Mouse (Mus musculus) kidney, adult 8-10 months (tissue): ENCODE measurements at regions not wholly inside any gene's neighbourhood (a gene's known extent, or its start where the extent isn't known, plus 50 kb on each side); places are given as distances from the start of the nearest gene placed in this dataset.

Source experiments
- DNase-seq, 2 experiments: peaks; one replicate each; pipeline ENCODE4 v3.0.0; 2022

DNA sequence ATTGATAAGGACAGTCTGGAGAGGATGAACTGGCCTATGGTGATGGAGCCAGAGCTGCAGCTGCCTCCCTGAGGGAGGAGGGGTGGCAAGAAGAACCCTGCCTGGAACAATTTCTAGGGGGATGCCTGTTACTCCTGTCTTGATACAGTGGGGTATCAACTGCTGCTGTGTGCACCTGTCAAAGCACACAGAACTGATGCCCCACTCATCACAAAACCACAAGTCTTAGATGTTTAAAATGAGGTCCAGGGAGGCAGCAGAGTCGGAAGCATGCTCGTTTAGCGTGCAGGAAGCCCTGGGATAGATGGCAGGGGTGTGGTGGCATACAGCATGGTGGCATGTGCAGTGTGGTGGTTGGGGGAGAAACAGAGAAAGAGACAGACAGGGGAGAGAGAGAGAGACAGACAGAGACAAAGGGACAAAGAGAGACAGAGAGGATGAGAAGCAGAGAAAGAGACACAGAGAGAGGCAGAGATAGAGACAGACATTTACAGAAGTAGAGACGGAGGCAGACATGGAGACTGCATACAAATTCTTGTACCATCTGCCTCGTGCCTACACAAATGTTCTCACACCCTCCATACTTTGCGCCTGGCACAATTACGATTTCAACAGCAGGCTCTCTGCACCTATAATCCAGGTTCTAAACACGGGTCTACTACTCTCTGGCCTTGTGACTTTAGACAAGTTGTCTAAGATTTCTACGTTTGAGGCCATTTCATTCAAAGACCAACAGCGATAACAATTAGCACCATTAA, 242.6 kb downstream of the Cbln4 start:
- no peak for DNase-seq

DNA sequence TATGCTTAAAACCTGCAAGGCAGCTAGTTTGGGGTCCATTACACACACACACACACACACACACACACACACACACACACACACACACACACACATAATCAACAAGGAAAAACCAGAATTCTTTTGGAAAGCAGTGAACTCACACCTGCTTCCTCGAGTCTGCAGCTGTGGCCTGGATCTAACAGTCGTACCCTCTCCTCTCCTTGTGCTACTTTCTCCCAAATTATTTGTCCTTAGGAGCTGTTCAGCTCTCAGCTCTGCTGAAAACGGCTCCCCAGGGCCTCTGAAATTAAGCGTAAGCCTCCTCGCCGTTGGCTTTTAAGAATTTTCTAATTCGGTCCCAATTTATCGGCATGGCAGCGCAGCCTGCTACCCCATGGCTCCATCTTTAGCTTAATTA, 243.9 kb downstream of the Cbln4 start:
- no peak for DNase-seq

DNA sequence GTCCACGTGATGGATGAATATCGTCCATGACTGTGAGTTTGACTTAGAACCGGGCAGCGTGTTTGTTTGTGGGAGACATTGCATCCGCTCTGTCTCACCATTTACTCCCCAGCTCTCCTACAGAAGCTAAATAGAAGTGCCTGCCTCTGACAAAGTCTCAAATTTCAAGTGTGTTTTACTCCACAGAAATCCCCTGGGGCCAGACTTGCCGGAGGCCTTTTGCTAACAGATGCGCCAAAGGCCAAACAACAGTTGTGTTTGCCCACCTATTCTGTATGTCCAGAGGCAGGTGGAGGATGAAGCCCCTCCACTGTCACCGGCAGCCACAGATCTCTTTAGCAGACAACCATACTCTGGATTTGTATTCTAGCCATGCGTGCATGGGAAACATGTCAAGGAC, 252.6 kb downstream of the Cbln4 start:
- DNase-seq, result no peak

DNA sequence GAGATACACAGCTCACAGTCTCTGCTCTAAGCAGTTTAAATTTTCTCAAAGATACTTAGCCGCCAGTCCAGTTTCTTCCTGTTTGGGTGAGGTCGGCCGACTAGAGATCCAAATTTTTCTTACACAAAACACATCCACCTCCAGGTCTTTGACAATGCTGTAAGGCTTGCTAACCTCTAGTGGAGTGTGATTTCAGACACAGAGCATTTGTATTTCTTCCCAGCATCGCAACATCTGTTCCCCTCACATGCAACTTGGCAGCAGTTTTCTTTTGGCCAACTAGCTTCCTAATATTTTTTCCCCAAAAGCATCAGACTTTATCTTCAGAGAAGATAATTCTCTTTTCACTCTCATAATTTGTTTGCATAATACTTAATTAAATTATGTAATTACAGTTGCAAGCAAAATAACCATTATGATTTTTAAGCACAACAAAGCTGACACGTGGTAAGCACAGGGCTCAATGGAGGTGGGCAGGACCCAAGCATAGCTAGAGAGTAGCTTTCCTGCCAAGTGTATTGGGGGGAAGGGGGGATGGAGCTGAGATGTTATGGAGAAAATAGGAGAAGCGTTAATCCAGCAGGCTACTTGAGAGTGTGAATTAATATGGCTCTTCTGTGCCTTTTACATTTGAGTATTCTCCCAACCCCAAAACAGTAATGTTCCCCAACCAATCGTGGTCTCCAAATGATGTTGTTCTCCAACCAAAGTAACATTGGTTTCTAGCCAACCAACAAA, 276.9 kb downstream of the Cbln4 start:
- no peak for DNase-seq

DNA sequence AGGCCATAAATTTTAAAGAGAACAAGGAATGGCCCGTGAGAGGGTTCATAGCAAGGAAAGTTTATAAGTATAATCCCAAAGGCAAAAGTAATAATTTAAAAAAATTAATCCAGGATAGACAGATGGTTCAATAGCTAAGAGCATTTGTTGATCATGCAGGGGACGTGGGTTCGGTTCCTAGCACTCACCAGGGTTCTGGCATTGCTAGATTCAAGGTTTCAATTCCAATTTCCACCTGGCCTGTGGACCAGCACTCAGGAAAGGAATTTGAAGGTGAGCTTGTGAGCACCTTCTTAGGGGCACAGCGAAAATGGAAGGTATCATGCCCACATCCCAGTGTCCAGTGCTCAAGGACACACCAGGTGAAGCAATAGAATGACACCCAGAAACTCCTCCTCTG, 278.2 kb downstream of the Cbln4 start:
- DNase-seq, result no peak

DNA sequence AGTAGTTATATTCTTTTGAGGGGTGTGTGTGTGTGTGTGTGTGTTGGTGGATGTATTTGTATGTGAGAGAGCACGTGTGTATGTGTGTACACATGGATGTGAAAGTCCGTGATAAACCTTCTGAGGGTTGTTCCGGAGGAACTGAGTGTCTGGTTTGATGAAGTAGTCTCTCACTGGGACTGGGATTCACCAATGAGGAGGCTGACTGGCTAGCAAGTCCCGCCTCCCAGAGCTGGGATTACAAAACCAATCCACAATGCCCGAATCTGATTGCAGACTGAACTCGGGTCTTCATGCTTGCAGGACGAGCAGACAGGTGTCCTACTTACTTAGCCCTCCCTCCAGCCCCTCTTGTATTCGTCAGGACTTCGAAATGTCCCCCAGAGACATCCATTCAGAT, 289.8 kb downstream of the Cbln4 start:
- DNase-seq, result no peak

DNA sequence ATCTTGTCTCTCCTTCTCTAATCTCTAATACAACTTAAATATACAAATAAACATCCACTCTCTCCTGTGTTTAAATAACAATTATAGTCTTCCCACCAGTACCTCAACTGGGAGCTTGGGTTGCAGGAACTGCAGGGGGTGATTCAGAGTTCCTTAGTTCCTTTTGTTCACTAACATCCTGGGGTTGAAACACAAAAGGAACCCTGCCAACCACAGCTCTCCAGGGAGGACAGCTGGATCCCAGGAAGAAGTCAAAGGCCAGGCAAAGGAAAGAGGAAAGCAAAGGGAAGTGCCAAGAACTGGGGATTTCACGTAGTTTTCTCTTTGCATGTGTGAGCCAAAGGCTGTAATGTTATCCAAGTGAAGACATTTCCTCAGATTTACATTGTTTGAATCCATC, 296.1 kb downstream of the Cbln4 start:
- DNase-seq, result no peak

DNA sequence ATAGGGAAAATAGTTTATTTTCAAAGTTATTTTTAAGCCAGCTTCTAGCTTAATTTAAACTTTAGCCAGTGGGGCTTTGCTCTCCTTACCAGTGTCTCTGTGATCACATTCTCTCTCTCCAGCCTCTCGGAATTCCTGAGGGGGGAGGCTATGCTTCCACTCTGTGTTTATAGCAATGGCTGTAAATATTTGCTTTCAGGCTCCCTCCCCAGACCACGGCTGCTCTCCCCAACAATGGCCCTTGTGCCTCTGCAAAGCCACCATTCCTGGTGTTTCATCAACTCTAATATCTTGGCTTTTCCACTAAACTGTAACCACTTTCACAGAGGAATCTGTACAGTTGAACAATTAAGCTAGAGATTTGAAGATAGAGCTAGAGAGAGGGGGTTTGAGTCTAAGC, 300.2 kb downstream of the Cbln4 start:
- no peak for DNase-seq

DNA sequence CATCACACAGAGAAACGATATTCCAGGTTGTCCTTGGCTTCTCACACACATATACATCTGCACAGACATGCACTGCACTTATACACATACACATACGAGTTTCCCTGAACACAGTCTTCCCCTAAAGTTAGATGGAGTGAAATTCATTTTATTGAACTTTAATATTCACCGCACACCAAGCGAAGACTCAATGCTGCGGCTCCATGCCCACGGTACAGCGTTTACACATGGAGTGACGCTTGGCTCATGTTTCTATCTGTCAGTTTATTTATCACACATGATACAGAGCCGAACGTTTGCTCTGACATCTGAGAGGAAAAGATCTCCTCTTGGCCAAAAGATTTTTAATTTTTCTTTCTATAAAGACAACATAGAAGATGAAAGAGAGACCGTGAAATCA, 300.6 kb downstream of the Cbln4 start:
- no peak for DNase-seq

DNA sequence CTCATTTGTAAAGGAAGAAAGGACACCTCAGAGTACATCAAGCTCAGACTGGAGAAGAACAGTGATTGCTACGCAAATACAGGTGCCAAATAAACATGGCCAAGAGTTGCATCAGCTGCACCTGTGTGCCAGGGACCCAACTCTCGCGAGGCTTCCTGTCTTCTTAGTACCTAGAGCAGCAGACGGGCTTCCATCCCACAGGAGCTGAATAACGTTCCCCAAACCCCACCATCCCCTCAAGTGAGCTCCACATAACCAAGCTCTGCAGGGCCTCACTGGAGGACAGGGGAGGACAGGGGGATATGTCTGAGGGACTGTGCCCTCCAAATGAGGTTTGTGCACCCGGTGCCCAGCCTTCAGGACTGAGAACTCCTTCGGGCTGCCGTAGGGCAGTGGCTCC, 305.5 kb downstream of the Cbln4 start:
- DNase-seq, result no peak

DNA sequence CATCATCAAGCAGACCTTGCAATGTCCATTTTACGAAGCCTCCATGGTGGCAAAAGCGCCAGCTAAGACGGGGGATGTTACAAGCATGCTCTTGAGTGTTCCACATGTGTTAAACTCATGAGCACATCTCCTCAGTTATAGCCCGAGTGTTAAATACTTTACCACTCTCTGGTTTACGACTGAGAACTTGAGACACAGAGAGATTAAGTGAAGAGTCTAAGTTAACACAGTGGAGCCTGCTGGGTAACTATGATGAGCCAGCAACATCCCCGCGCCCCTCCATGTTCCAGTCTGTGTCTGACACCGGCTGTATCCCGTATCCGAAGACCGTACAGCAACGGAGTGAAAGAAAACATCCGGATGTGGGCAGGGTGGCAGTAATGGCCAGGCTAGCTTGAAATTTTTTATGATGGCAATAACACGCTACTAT, 308.2 kb downstream of the Cbln4 start:
- no peak for DNase-seq

DNA sequence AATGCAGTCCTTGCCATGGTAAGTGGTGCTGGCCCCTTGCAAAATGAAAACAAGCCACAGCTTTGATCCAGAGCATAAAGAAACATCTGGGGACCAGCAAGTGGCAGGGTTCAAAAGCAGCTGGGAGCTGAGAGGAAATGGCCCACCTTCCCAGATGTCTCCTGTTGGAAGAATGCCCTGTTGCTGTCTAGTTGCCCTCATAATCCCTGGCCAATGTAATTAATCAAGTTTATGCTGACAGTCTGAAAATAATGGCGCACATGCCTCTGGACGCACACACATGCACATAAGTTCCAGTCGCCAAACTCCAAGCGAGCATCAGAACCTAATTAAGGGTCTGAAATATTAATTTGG, 308.7 kb downstream of the Cbln4 start:
- no peak for DNase-seq

DNA sequence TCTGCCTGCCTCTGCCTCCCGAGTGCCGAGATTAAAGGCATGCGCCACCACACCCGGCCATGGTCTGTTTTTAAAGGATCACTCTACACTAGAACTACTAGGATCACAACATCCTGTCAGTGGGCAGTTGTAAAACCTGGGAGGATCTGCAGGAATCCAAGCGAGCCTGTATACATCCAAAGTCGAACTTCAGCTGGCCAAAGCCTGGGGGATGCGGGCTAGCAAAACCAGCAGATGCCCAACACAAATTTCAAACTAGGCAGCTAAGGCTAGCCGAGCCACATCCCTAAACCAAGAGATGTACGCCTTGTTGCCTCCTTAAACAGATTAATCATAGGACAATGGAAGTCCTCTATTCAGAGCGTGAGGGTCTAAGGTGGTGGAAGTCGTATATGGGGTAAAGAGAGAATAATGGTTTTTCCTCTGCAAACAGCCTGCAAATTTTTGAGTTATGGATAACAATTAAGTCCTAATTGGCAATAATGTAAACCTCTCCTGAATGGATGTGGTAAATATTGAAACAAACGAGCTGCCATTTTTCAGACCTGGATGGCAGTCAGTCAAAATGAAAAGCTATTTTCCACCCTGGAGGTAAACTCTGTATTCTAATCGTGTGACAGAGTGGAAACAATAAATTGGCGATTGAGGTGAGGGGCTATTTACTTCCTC, 309.2 kb downstream of the Cbln4 start:
- DNase-seq, result no peak

DNA sequence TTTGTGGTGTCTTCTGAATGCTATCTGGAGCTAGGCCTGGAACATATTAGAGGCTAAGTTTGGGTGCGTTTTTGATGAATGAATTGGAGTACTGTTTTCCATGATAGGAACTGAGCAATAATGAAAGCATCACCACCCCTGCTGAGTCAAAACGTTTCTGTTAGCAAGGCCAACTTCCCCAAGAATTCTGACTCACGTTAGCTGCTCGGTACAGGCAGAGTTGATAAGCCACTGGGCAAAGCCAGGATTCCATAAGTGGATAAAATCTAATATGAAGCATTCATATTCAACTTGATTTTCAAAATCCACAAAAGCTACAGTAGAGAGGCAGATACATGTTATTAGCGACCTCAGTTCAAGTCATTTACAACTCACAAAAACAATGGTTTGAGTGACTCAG, 324.0 kb downstream of the Cbln4 start:
- no peak for DNase-seq

DNA sequence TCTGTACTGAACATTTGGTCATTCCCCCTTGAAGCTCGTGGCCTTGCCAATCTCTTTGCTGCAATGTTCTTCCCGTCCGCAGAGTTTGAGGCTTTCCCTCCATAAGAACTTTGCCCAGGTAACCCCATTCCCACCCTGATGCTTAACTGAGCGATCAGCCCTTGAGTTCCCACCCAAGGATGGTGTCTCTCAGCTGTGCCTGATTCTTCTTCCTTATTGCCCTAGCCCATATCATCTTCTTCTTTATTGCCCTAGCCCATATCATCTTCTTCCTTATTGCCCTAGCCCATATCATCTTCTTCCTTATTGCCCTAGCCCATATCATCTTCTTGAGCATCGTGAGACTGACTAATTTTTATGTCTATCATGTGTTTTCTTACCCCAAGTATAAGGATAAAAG, 324.4 kb downstream of the Cbln4 start:
- no peak for DNase-seq

DNA sequence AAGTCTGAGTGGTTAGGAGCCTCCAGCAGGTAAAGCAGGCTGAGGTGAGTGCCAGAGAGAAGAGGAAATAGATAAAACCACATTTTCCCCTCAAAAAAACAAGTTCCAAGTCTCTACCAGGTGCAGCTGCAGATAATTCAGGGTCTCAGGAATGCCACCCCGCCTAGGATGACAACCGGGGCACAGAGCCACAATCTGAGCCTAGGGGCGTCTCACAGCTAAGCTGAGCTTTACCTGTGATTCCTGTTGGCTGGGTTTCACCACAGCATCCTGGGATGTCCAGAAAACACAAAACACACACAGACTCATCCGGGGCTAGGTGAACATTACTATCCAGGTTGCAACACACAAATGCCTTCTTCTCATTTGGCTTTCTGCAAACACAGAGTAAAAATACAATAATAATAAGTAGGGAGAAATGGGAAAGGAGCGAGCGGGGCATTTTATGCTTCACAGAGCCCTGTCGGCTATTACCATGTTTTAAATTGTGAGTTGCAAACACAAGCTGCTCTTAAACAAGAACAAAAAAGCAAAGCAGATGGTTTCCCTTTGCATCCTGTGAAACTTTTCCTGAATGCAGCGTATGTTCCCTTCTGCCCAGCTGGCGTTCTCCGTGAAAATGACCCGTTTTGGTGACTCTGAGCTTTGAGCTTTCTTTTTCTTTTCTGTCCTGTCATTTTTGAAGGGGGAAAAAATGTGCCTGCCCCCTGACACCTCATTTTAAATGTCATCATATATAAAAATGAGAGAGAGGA, 330.3 kb downstream of the Cbln4 start:
- DNase-seq, result no peak

DNA sequence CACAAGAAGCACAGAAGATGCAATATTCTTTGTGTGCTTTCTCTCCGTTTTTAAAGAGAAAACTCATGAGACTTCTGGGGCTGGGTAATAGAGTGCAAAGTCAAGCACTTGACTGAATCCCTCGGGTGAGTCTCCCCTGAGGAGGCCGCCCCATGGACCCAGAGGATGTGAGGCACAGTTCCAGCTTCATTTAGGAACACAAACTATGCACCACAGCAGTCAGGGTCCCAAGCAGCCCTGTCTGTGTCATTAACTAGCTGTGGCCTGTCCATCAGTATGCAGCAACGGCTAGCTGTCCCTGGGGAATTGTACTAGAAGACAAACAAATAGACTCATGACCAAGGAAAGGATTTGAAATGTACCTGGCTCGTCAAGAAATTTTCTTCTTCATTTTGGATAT, 349.7 kb downstream of the Cbln4 start:
- no peak for DNase-seq

DNA sequence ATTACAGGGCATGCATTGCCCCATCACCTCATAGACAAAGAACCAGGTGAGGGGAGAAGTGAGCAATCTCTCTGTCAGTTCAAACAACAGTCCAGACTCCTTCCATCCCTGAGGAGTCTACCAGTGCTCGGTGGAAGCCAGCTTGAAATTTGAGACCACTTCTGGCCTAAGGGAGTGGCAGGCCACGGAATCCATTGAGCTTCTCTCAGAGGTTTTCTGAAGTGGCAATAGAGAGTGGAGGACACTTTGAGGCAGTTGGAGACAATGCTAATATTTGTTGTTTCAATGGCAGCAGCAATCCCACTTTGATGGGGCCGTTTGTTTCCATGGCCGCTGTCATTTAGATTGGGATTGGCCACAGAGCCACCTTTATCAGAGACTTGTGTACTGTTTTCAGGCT, 352.5 kb downstream of the Cbln4 start:
- DNase-seq, result no peak

DNA sequence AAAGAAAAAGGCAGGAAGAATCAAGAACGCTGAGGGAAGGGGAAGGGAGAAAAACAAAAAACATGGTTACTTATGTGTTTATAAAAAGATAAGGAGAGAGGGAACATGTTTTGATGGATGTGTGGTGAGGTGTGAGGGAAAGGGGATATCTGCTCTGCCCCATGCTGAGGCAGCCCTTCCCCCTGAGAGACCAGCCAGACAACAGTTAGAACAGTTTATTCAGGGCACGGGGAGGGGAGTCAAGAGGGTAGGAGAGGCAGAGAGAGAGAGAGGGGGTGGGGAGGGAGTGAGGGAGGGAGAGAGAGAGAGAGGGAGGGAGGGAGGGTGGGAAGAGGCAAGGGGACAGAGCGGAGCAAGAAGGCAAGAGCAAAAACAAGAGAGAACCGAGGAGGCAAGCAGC, 354.2 kb downstream of the Cbln4 start:
- no peak for DNase-seq

DNA sequence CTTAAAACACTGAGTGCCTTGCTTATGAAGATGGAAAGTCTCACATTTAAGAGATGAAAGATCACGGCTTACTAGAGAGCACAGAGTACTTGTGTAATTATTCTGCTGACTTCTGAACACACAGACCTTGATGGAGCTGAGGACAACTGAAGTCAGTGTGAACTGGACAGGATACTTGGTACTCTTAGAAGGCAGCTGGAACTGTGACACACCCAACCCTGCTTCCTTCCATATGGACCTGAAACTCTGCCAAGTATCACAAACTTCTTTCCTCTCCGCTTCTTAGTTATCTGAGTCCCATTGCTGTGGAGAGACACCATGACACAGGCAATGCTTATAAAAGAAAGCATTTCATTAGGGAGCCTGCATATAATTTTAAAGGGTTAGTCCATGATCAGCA, 365.3 kb downstream of the Cbln4 start:
- DNase-seq, result no peak

DNA sequence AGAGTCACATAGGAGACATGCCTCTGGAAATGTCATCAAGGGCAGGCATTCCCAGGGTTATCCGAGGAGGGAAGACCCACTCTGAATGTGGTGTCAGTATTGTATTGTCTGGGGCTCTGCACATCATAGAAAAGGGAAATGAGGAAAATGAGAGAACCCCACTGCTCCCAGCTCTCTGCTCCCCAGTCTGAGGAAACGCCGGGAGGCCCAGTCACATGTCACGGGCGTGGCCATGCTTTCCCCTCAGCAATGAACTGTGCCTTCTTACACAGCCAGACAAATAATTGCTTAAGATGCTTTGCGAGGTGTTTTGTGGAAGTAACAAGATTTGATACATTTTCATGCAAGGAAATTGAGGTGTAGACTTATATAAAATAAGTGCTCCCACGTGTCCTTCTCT, 366.1 kb downstream of the Cbln4 start:
- no peak for DNase-seq

DNA sequence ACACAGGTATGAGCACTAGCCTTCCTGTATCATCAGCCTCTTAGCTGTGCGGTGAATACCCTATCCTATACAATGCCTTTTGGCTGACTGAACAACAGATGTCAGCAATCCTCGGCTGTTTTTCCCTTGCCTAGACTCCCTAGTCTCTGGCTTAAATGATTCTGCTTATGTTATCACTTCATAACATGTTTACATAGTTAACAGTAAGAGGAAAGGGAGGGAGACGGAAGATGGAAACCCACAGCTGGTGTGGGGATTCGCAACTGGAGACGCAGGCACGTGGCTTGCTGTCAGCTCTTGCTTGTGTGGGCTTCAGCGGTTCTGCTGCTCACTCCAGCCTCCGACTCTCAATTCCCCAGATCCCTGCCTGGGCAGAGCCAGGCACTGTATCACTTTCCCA, 367.2 kb downstream of the Cbln4 start:
- DNase-seq, result no peak

DNA sequence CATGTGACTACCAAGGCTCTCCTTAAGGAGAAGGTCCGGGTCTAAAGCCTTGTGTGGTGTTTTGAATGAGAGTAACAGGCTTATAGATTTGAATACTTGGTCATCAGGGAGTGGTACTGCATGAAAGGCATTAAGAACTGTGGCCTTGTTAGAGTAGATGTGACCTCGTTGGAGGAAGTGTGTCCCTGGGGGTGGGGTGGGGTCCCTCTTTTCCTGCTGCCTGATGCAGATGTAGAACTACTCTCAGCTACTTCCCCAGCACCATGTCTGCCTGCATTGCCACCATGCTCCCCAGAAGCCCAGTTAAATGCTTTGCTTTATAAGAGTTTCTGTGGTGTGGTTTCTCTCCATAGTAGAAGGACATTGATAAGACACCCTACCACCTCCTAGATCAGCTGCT, 367.9 kb downstream of the Cbln4 start:
- no peak for DNase-seq
